ENCODE assay signal across 20 mouse cellular contexts in the genomic region with DNA sequence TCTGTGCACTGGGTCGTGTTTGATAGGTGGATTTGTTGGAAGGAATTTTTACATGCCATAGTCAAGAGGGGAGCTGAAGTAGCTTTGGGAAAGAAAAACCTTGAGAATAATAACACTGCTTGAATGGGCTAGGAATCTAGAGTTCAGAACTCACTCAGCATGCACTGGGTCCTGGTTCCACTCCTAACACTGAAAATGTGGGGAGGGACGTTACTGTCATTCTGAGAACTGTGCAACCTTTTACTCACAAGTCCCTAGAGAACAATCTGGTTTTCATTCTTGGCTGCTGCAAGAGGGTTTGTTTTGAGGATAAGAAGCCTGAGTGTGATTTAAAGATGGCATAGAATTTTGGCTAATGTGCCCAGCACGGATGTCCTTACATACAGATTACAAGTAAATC. TPM values are rescaled to one million over a fixed set of nuclear protein-coding genes. Genes with fewer than 3 reads are reported as not detected.
"Had no signal": no experiment of that assay in that cellular context is flagged by ENCODE, and none has a peak within 500 bp of the region (broad histone marks: within the 10 kb centered on the region; RNA-seq: fewer than 3 reads in every experiment).

No protein-coding gene starts in this region.

- H3K4me1 ChIP-seq: neural tube, embryonic 13.5 days; neural tube, embryonic 15.5 days; stomach, embryonic 15.5 days had no signal

- H3K4me2 ChIP-seq: neural tube, embryonic 13.5 days; neural tube, embryonic 15.5 days; stomach, embryonic 15.5 days had no signal

- H3K27ac ChIP-seq: neural tube, embryonic 13.5 days; neural tube, embryonic 15.5 days; stomach, embryonic 15.5 days; stomach, postnatal 0 days had no signal

- DNase-seq: retina, postnatal 1 day; right cerebral cortex, adult 18-20 months; right cerebral cortex, postnatal 14 days; right cerebral cortex, postnatal 25 days; right cerebral cortex, postnatal 4 days; spleen, adult 18-20 months; thymus, adult 18-20 months; thymus, adult 2 months; thymus, postnatal 14 days; thymus, postnatal 25 days; thymus, postnatal 36 days; thymus, postnatal 4 days had no signal

- H3K27me3 ChIP-seq: neural tube, embryonic 13.5 days; neural tube, embryonic 15.5 days; stomach, embryonic 15.5 days had no signal

- H3K4me3 ChIP-seq: neural tube, embryonic 13.5 days; neural tube, embryonic 15.5 days; stomach, embryonic 15.5 days had no signal

- H3K36me3 ChIP-seq: neural tube, embryonic 13.5 days; neural tube, embryonic 15.5 days; stomach, embryonic 15.5 days had no signal

- H3K9ac ChIP-seq: neural tube, embryonic 13.5 days; neural tube, embryonic 15.5 days; stomach, embryonic 15.5 days had no signal

- H3K9me3 ChIP-seq: neural tube, embryonic 13.5 days; neural tube, embryonic 15.5 days; stomach, embryonic 15.5 days had no signal

RNA-seq across cellular contexts. Expression of a gene that starts 49.7 kb away (rescaled TPM):
- total RNA-seq: neutrophil, adult 5-6 weeks had no signal
- polyA plus RNA-seq: neural tube, embryonic 13.5 days; neural tube, embryonic 14.5 days; neural tube, embryonic 15.5 days; spleen, adult 2 months; stomach, postnatal 0 days; thymus, adult 2 months; thymus, postnatal 0 days had no signal
